Mouse (Mus musculus): Measurements from ENCODE around the gene Sdhb.

Gene Sdhb

GRCm38 (mm10) chr4:140974408-140974807 is 13.4 kb downstream of the Sdhb start:
- DNase-seq (ENCODE audit: extremely low read depth, low read depth, low spot score), result no peak

GRCm38 (mm10) chr4:140975356-140975755 is 14.4 kb downstream of the Sdhb start:
- DNase-seq (ENCODE audit: extremely low read depth, low read depth, low spot score), result no peak

- no peak for DNase-seq (ENCODE audit: extremely low read depth, low read depth, low spot score)
These were observed 16.3 kb downstream of the Sdhb start for GRCm38 (mm10) chr4:140977278-140977677.

GRCm38 (mm10) chr4:140977886-140978692 is 17.1 kb downstream of the Sdhb start:
- DNase-seq (ENCODE audit: extremely low read depth, low read depth, low spot score), result no peak

GRCm38 (mm10) chr4:140981605-140982004 is 20.6 kb downstream of the Sdhb start:
- no peak for DNase-seq (ENCODE audit: extremely low read depth, low read depth, low spot score)

- DNase-seq (ENCODE audit: extremely low read depth, low read depth, low spot score), result no peak
These were observed 21.8 kb downstream of the Sdhb start for GRCm38 (mm10) chr4:140982808-140983207.

- DNase-seq (ENCODE audit: extremely low read depth, low read depth, low spot score), result no peak
These were observed 22.4 kb downstream of the Sdhb start for GRCm38 (mm10) chr4:140983442-140983841.

GRCm38 (mm10) chr4:140984544-140984943 is 23.5 kb downstream of the Sdhb start:
- peak; percentile 70 for DNase-seq (ENCODE audit: extremely low read depth, low read depth, low spot score)

GRCm38 (mm10) chr4:140986024-140986710 is 25.2 kb downstream of the Sdhb start:
- DNase-seq (ENCODE audit: extremely low read depth, low read depth, low spot score), result no peak

- DNase-seq (ENCODE audit: extremely low read depth, low read depth, low spot score), result no peak
These were observed 25.9 kb downstream of the Sdhb start, which contains the start of gene Atp13a2 for GRCm38 (mm10) chr4:140986711-140987395. Atp13a2 (plus strand) TSS chr4:140986873.

- no peak for DNase-seq (ENCODE audit: extremely low read depth, low read depth, low spot score)
These were observed 26.5 kb downstream of the Sdhb start for GRCm38 (mm10) chr4:140987476-140987875.

GRCm38 (mm10) chr4:140988706-140989290 is 27.8 kb downstream of the Sdhb start:
- no peak for DNase-seq (ENCODE audit: extremely low read depth, low read depth, low spot score)

- DNase-seq (ENCODE audit: extremely low read depth, low read depth, low spot score), result no peak
These were observed 28.4 kb downstream of the Sdhb start for GRCm38 (mm10) chr4:140989447-140989846.

GRCm38 (mm10) chr4:140992215-140992614 is 31.2 kb downstream of the Sdhb start:
- no peak for DNase-seq (ENCODE audit: extremely low read depth, low read depth, low spot score)

GRCm38 (mm10) chr4:140993846-140994245 is 32.8 kb downstream of the Sdhb start:
- no peak for DNase-seq (ENCODE audit: extremely low read depth, low read depth, low spot score)

- no peak for DNase-seq (ENCODE audit: extremely low read depth, low read depth, low spot score)
These were observed 34.8 kb downstream of the Sdhb start for GRCm38 (mm10) chr4:140995811-140996210.

GRCm38 (mm10) chr4:140996812-140997211 is 35.8 kb downstream of the Sdhb start:
- no peak for DNase-seq (ENCODE audit: extremely low read depth, low read depth, low spot score)

GRCm38 (mm10) chr4:141005983-141006382 is 45.0 kb downstream of the Sdhb start:
- no peak for DNase-seq (ENCODE audit: extremely low read depth, low read depth, low spot score)

- no peak for DNase-seq (ENCODE audit: extremely low read depth, low read depth, low spot score)
These were observed 47.0 kb downstream of the Sdhb start for GRCm38 (mm10) chr4:141008028-141008427.

GRCm38 (mm10) chr4:141010118-141010517 is 49.1 kb downstream of the Sdhb start, which contains the start of gene Mfap2:
Mfap2 (plus strand) TSS chr4:141010418.
- DNase-seq (ENCODE audit: extremely low read depth, low read depth, low spot score), result no peak

GRCm38 (mm10) chr4:141010526-141010925 is 49.5 kb downstream of the Sdhb start:
- DNase-seq (ENCODE audit: extremely low read depth, low read depth, low spot score), result no peak

Measured in fat pad, adult 2 months (tissue).